Mouse (Mus musculus) lung, embryonic 14.5 days (tissue): ENCODE results near the gene Agk. TPM values are rescaled to one million over a fixed set of nuclear protein-coding genes. Genes with fewer than 3 reads are reported as not detected.

Experiments used
- ATAC-seq: fragments of 200-750 bp; cut with Nextera tagmentation; 2 replicates; pipeline ENCODE4 v1.8.0; 2017; ENCODE audit warnings: mild to moderate bottlenecking, moderate TSS enrichment, moderate library complexity; ENCODE audit not compliant: insufficient read depth
- DNase-seq: peaks from one replicate; pipeline ENCODE4 v3.0.0-alpha.2; 2015
- H3K27ac ChIP-seq: fragments of 300-500 bp; sonication (generic); 2 replicates; pipeline ENCODE4 v1.5.1; 2014; ENCODE audit warnings: low read depth, mild to moderate bottlenecking, moderate library complexity
- H3K27me3 ChIP-seq: fragments of 300-500 bp; sonication (generic); 2 replicates; pipeline ENCODE4 v1.6.1; 2014; ENCODE audit warnings: low read length, control low read depth; ENCODE audit not compliant: insufficient read depth
- H3K36me3 ChIP-seq: fragments of 300-500 bp; sonication (generic); 2 replicates; pipeline ENCODE4 v1.6.1; 2014; ENCODE audit warnings: control low read depth; ENCODE audit not compliant: insufficient read depth
- H3K4me1 ChIP-seq: fragments of 300-500 bp; sonication (generic); 2 replicates; pipeline ENCODE4 v1.6.1; 2014; ENCODE audit warnings: antibody characterized with exemption, control low read depth; ENCODE audit not compliant: insufficient read depth
- H3K4me2 ChIP-seq: fragments of 300-500 bp; sonication (generic); 2 replicates; pipeline ENCODE4 v1.6.1; 2014; ENCODE audit warnings: mild to moderate bottlenecking
- H3K4me3 ChIP-seq: fragments of 300-500 bp; sonication (generic); 2 replicates; pipeline ENCODE4 v1.5.1; 2014; ENCODE audit warnings: low read depth, low read length
- H3K9ac ChIP-seq: fragments of 300-500 bp; sonication (generic); 2 replicates; pipeline ENCODE4 v1.6.1; 2014
- H3K9me3 ChIP-seq: fragments of 300-500 bp; sonication (generic); 2 replicates; pipeline ENCODE4 v1.6.1; 2016; ENCODE audit warnings: low read depth, low read length, control low read depth
- CTCF ChIP-seq: IDR thresholded peaks from 2 replicates; pipeline ENCODE4 v1.5.1; 2016; ENCODE audit warnings: antibody characterized with exemption, low read depth
- WGBS: fragments of 180-500 bp; shearing (Covaris S2); extraction: QIAGEN DNeasy Blood & Tissue Kit; methylation state at CpG from one replicate; pipeline ENCODE4 v1.1.7; 2014; 5-methylcytosine and 5-hydroxymethylcytosine counted together
- polyA plus RNA-seq: library from polyadenylated mRNA; unstranded; fragments of >200 nt; fragmentation: Nextera tagmentation; extraction: Ambion mirVana; gene quantifications from 2 replicates; pipeline ENCODE4 v1.2.1, GENCODE M21; 2014

The Agk gene
- 46.9 and 47.3 TPM in 2 replicates for polyA plus RNA-seq

- WGBS, result 3% methylated on average over 52 of the region's 52 CpGs
- H3K4me3 ChIP-seq, result peak within 1 kb of the TSS; percentile 73
- H3K9ac ChIP-seq, result peak within 1 kb of the TSS; percentile 86
- peaks cover 6% of the 10 kb centered on the region; the same call in 1 of the 2 replicates for H3K36me3 ChIP-seq
- peak within 1 kb of the TSS; percentile 90 for H3K27ac ChIP-seq
- H3K27me3 ChIP-seq, result no peaks in the 10 kb centered on the region
- H3K9me3 ChIP-seq, result no peaks in the 10 kb centered on the region
- H3K4me1 ChIP-seq, result no peaks in the 10 kb centered on the region
- TF ChIP-seq CTCF, result no peak
- peak within 1 kb of the TSS; percentile 61 for H3K4me2 ChIP-seq
- peak; percentile 89 for DNase-seq
- ATAC-seq, result peak; percentile 96
These were observed at the start of gene Agk for GRCm38 (mm10) chr6:40324897-40325841. Gene Agk (plus strand): TSS chr6:40325172.

GRCm38 (mm10) chr6:40300707-40301106 lies 24.3 kb upstream of the Agk start:
- Histone ChIP-seq H3K9ac (no peak overlapping the region), H3K27ac (no peak overlapping the region), H3K36me3 (no peaks in the 10 kb centered on the region), H3K4me2 (no peak overlapping the region), H3K27me3 (no peaks in the 10 kb centered on the region), H3K4me1 (no peaks in the 10 kb centered on the region), H3K4me3 (no peak overlapping the region), H3K9me3 (no peaks in the 10 kb centered on the region)
- 75% methylated on average over 5 of the region's 5 CpGs for WGBS
- DNase-seq (no peak), ATAC-seq (no peak)
- TF ChIP-seq CTCF, result no peak

- H3K9me3 ChIP-seq, result no peaks in the 10 kb centered on the region
- 10% methylated on average over 6 of the region's 6 CpGs for WGBS
- no peak overlapping the region for H3K4me2 ChIP-seq
- peak; percentile 75 for DNase-seq
- H3K27ac ChIP-seq, result no peak overlapping the region
- H3K4me1 ChIP-seq, result no peaks in the 10 kb centered on the region
- H3K36me3 ChIP-seq, result no peaks in the 10 kb centered on the region
- peak; percentile 66 for TF ChIP-seq CTCF
- H3K9ac ChIP-seq, result no peak overlapping the region
- no peaks in the 10 kb centered on the region for H3K27me3 ChIP-seq
- no peak for ATAC-seq
- no peak overlapping the region for H3K4me3 ChIP-seq
These were observed 21.6 kb upstream of the Agk start for GRCm38 (mm10) chr6:40303379-40303778.

- TF ChIP-seq CTCF, result no peak
- H3K27ac ChIP-seq, result no peak overlapping the region
- no peak overlapping the region for H3K9ac ChIP-seq
- H3K4me1 ChIP-seq, result no peaks in the 10 kb centered on the region
- DNase-seq, result no peak
- H3K4me2 ChIP-seq, result no peak overlapping the region
- no peaks in the 10 kb centered on the region for H3K9me3 ChIP-seq
- no peak for ATAC-seq
- H3K36me3 ChIP-seq, result no peaks in the 10 kb centered on the region
- H3K4me3 ChIP-seq, result no peak overlapping the region
- no peaks in the 10 kb centered on the region for H3K27me3 ChIP-seq
These were observed 20.0 kb upstream of the Agk start for GRCm38 (mm10) chr6:40304972-40305371.

- DNase-seq (no peak), ATAC-seq (no peak)
- peaks cover 6% of the 10 kb centered on the region; the same call in 1 of the 2 replicates for H3K36me3 ChIP-seq
- peak overlapping the region; percentile 61 for H3K4me2 ChIP-seq
- no peaks in the 10 kb centered on the region for H3K9me3 ChIP-seq
- H3K4me3 ChIP-seq, result 0 out of 2 replicates have a peak overlapping the region, but pooled peaks have one; percentile 73
- H3K9ac ChIP-seq, result 0 out of 2 replicates have a peak overlapping the region, but pooled peaks have one; percentile 86
- no peaks in the 10 kb centered on the region for H3K27me3 ChIP-seq
- 83% methylated on average over 8 of the region's 8 CpGs for WGBS
- no peak for TF ChIP-seq CTCF
- H3K4me1 ChIP-seq, result no peaks in the 10 kb centered on the region
- no peak overlapping the region for H3K27ac ChIP-seq
These were observed 1.4 kb downstream of the Agk start for GRCm38 (mm10) chr6:40326341-40326740.

- Histone ChIP-seq H3K36me3 (peaks cover 20% of the 10 kb centered on the region; the same call in 1 of the 2 replicates), H3K4me2 (no peak overlapping the region), H3K4me3 (no peak overlapping the region), H3K27me3 (no peaks in the 10 kb centered on the region), H3K9me3 (no peaks in the 10 kb centered on the region), H3K9ac (no peak overlapping the region), H3K4me1 (no peaks in the 10 kb centered on the region), H3K27ac (no peak overlapping the region)
- TF ChIP-seq CTCF, result no peak
- no peak for ATAC-seq
- 40% methylated on average over 2 of the region's 2 CpGs for WGBS
- DNase-seq, result no peak
These were observed 8.5 kb downstream of the Agk start for GRCm38 (mm10) chr6:40333497-40333896.
